Mouse (Mus musculus) cerebellum, adult 2 months (tissue): ENCODE results near the gene Dgat2l6.

Experiments
- CTCF ChIP-seq: fragments of 200-500 bp; IDR thresholded peaks from 2 replicates; pipeline ENCODE4 v1.5.1; 2011; ENCODE audit warnings: low read depth, mild to moderate bottlenecking, control low read depth, low read length, moderate library complexity, borderline replicate concordance; ENCODE audit not compliant: insufficient read depth
- POLR2A ChIP-seq: fragments of 200-500 bp; IDR thresholded peaks from 2 replicates; pipeline ENCODE4 v1.6.1; 2011; ENCODE audit warnings: low read length, control low read depth, borderline replicate concordance; ENCODE audit not compliant: insufficient read depth

GRCm38 (mm10) chrX:100493500-100494067, 31.1 kb upstream of the Dgat2l6 start:
- TF ChIP-seq POLR2A (no peak), CTCF (no peak)
